Comparison of ENCODE assay signal across 8 mouse cellular contexts in genomic region chr4:148166986-148167385, GRCm38 (mm10). TPM values are rescaled to one million over a fixed set of nuclear protein-coding genes. Genes with fewer than 3 reads are reported as not detected.
DNase-seq lines count a peak whose midpoint lies in the region; ATAC-seq and TF ChIP-seq lines count a peak whose summit lies in the region.
"Had no signal": no experiment of that assay in that cellular context is flagged by ENCODE, and none has a peak within 500 bp of the region (broad histone marks: within the 10 kb centered on the region; RNA-seq: fewer than 3 reads in every experiment).

No protein-coding gene starts in this region.

- H3K4me2 ChIP-seq in embryonic facial prominence, embryonic 13.5 days: peak overlapping the region; percentile 41

- H3K9ac ChIP-seq in MEL (ENCODE audit: control insufficient read depth, low read depth, low read length, poor library complexity, severe bottlenecking): no peak overlapping the region
- H3K9ac ChIP-seq in embryonic facial prominence, embryonic 13.5 days: peak overlapping the region; percentile 33; the same call in 1 of the 2 replicates

- 16% methylated on average over 3 of the region's 4 CpGs for WGBS in embryonic facial prominence, embryonic 13.5 days

- TF ChIP-seq CTCF in MEL (IDR thresholded peaks at IDR 0.05 in 2 of 3, conservative IDR thresholded peaks at IDR 0.05 in 1 of 3; ENCODE audit: control insufficient read depth in 1 of 3, insufficient read depth in 1 of 3, low read depth in 2 of 3, low read length in 3 of 3, poor library complexity in 1 of 3, severe bottlenecking in 1 of 3): peak in 2 of 3 experiments; percentile 70 to 78; a peak in 5 of 6 replicates

- TF ChIP-seq EP300 in MEL (IDR thresholded peaks at IDR 0.05; ENCODE audit: low read depth in 1 of 2, low read length in 2 of 2): no peak

- TF ChIP-seq POLR2A in MEL (IDR thresholded peaks at IDR 0.05; ENCODE audit: control insufficient read depth in 1 of 2, insufficient read depth in 1 of 2, low read depth in 1 of 2, low read length in 2 of 2, poor library complexity in 1 of 2): no peak

- no peak overlapping the region for H3K27ac ChIP-seq in MEL (ENCODE audit: control insufficient read depth, low read depth, low read length)
- no peak overlapping the region for H3K27ac ChIP-seq in embryonic facial prominence, embryonic 13.5 days

- no peaks in the 10 kb centered on the region for H3K79me2 ChIP-seq in MEL (ENCODE audit: control insufficient read depth, insufficient read depth, low read length, poor library complexity)

- no peaks in the 10 kb centered on the region; a peak in 2 of 4 replicates for H3K4me1 ChIP-seq in MEL (ENCODE audit: control insufficient read depth in 1 of 2, insufficient read depth in 2 of 2, low read length in 2 of 2)
- peaks cover 26% of the 10 kb centered on the region for H3K4me1 ChIP-seq in embryonic facial prominence, embryonic 13.5 days

- H3K36me3 ChIP-seq in MEL (ENCODE audit: control insufficient read depth in 1 of 2, insufficient read depth in 2 of 2, low read length in 2 of 2): no peaks in the 10 kb centered on the region
- H3K36me3 ChIP-seq in embryonic facial prominence, embryonic 13.5 days: no peaks in the 10 kb centered on the region

- peak; percentile 57 for TF ChIP-seq RAD21 in MEL (IDR thresholded peaks at IDR 0.05; ENCODE audit: low read depth, low read length)

- ATAC-seq in embryonic facial prominence, embryonic 13.5 days (ENCODE audit: insufficient number of reproducible peaks, insufficient read depth, low FRiP score, low TSS enrichment, low read depth): no peak
- ATAC-seq in megakaryocyte, adult 5-6 weeks (ENCODE audit: poor library complexity, severe bottlenecking): peak; percentile 29; the same call in 1 of the 2 replicates

- H3K9me3 ChIP-seq in MEL (replicated peaks; ENCODE audit: insufficient read depth, low read length): no peaks in the 10 kb centered on the region
- no peaks in the 10 kb centered on the region for H3K9me3 ChIP-seq in embryonic facial prominence, embryonic 13.5 days

- H3K27me3 ChIP-seq in MEL (ENCODE audit: control insufficient read depth in 1 of 2, insufficient read depth in 2 of 2, low read length in 2 of 2): no peaks in the 10 kb centered on the region
- peaks cover 90% of the 10 kb centered on the region for H3K27me3 ChIP-seq in embryonic facial prominence, embryonic 13.5 days

- DNase-seq in MEL (ENCODE audit: low read depth, low spot score): peak; percentile 61
- DNase-seq in adrenal gland, postnatal 36 days: peak; percentile 76 to 83
- peak; percentile 84 for DNase-seq in heart, postnatal 4 days
- peak; percentile 45 to 61 for DNase-seq in layer of hippocampus, postnatal 36 days
- DNase-seq in right cerebral cortex, postnatal 4 days: peak; percentile 75

- no peak overlapping the region for H3K4me3 ChIP-seq in MEL (ENCODE audit: control insufficient read depth in 1 of 2, insufficient read depth in 1 of 2, low read depth in 2 of 2, low read length in 2 of 2)
- H3K4me3 ChIP-seq in embryonic facial prominence, embryonic 13.5 days: 0 out of 2 replicates have a peak overlapping the region, but pooled peaks have one; percentile 3

TF ChIP-seq in MEL, 35 proteins besides CTCF, POLR2A, EP300 and RAD21:
- TF ChIP-seq MAFK (IDR thresholded peaks at IDR 0.05; ENCODE audit: borderline replicate concordance, low read depth, low read length): no peak
- TF ChIP-seq ZC3H11A (IDR thresholded peaks at IDR 0.05; ENCODE audit: low read depth, low read length): 0 out of 2 replicates have a peak, but pooled peaks have one; percentile 22
- TF ChIP-seq ELF1 (IDR thresholded peaks at IDR 0.05; ENCODE audit: low read depth, low read length): no peak
- peak; percentile 74 for TF ChIP-seq SMC3 (IDR thresholded peaks at IDR 0.05; ENCODE audit: low read depth, low read length)

RNA-seq across cellular contexts. Expression of gene Fbxo2, which starts 6.6 kb away (rescaled TPM):
- 0.35 and 0.46 TPM in 2 replicates for total RNA-seq in MEL (2012; rRNA removed)
- 1 to 10 TPM in 1 of 2 experiments, not detected in 1; 2.7 TPM for polyA plus RNA-seq in MEL (2012; ENCODE audit: insufficient read depth in 1 of 2, insufficient read length in 2 of 2, low read depth in 1 of 2, low replicate concordance in 2 of 2, missing spikeins in 1 of 2)
- 1 to 10 TPM; 3.9 to 5.1 TPM for total RNA-seq in adrenal gland, postnatal 36 days (2021)
- polyA plus RNA-seq in embryonic facial prominence, embryonic 13.5 days (2015; fragmentation: Nextera tagmentation; extraction: Ambion mirVana): 3.1 and 3.4 TPM in 2 replicates
- under 1 TPM in 1 of 2 experiments, not detected in 1; 0.27 TPM for total RNA-seq in heart, postnatal 4 days (2021)
- 100 to 1,000 TPM in 1 of 2 experiments, 10 to 100 TPM in 1; 91.4 to 102 TPM for total RNA-seq in layer of hippocampus, postnatal 36 days (2021)
- total RNA-seq in megakaryocyte, adult 5-6 weeks (2015): not detected in 2 replicates
- total RNA-seq in megakaryocyte, adult 5-6 weeks (2017): not detected in 2 replicates
- total RNA-seq: hematopoietic stem cell, adult 5-6 weeks had no signal

RNA-seq across cellular contexts. Expression of gene Fbxo44, which starts 6.7 kb away (rescaled TPM):
- 2.3 and 3.2 TPM in 2 replicates for total RNA-seq in MEL (2012; rRNA removed)
- polyA plus RNA-seq in MEL (2012; ENCODE audit: insufficient read depth in 1 of 2, insufficient read length in 2 of 2, low read depth in 1 of 2, low replicate concordance in 2 of 2, missing spikeins in 1 of 2): 1 to 10 TPM in 1 of 2 experiments, not detected in 1; 6.2 TPM
- total RNA-seq in adrenal gland, postnatal 36 days (2021): 10 to 100 TPM; 10.7 to 12.9 TPM
- polyA plus RNA-seq in embryonic facial prominence, embryonic 13.5 days (2015; fragmentation: Nextera tagmentation; extraction: Ambion mirVana): 13.5 TPM in 2 replicates
- total RNA-seq in heart, postnatal 4 days (2021): 10 to 100 TPM; 18.2 to 22.7 TPM
- 100 to 1,000 TPM; 132 to 136 TPM for total RNA-seq in layer of hippocampus, postnatal 36 days (2021)
- total RNA-seq in megakaryocyte, adult 5-6 weeks (2015): 0.93 TPM in 1 of 2 replicates, not detected in the other
- total RNA-seq in megakaryocyte, adult 5-6 weeks (2017): 0.61 and 0.77 TPM in 2 replicates

RNA-seq across cellular contexts. Expression of gene Fbxo6, which starts 15.0 kb away (rescaled TPM):
- 35.1 and 37.3 TPM in 2 replicates for total RNA-seq in MEL (2012; rRNA removed)
- polyA plus RNA-seq in MEL (2012; ENCODE audit: insufficient read depth in 1 of 2, insufficient read length in 2 of 2, low read depth in 1 of 2, low replicate concordance in 2 of 2, missing spikeins in 1 of 2): 10 to 100 TPM in 1 of 2 experiments, not detected in 1; 62.6 TPM
- 10 to 100 TPM; 48.5 to 58.3 TPM for total RNA-seq in adrenal gland, postnatal 36 days (2021)
- polyA plus RNA-seq in embryonic facial prominence, embryonic 13.5 days (2015; fragmentation: Nextera tagmentation; extraction: Ambion mirVana): 14.9 and 15.1 TPM in 2 replicates
- 10 to 100 TPM; 24.7 to 26.3 TPM for total RNA-seq in heart, postnatal 4 days (2021)
- 10 to 100 TPM; 28.5 to 29.1 TPM for total RNA-seq in layer of hippocampus, postnatal 36 days (2021)
- total RNA-seq in megakaryocyte, adult 5-6 weeks (2015): 29.3 and 30.8 TPM in 2 replicates
- 13.5 and 16.8 TPM in 2 replicates for total RNA-seq in megakaryocyte, adult 5-6 weeks (2017)

RNA-seq across cellular contexts. Expression of gene Draxin, which starts 36.5 kb away (rescaled TPM):
- total RNA-seq in MEL (2012; rRNA removed): 0.03 and 0.08 TPM in 2 replicates
- under 1 TPM in 1 of 2 experiments, not detected in 1; 0.17 TPM for polyA plus RNA-seq in MEL (2012; ENCODE audit: insufficient read depth in 1 of 2, insufficient read length in 2 of 2, low read depth in 1 of 2, low replicate concordance in 2 of 2, missing spikeins in 1 of 2)
- under 1 TPM; 0.10 to 0.20 TPM for total RNA-seq in adrenal gland, postnatal 36 days (2021)
- 0.78 and 1.1 TPM in 2 replicates for polyA plus RNA-seq in embryonic facial prominence, embryonic 13.5 days (2015; fragmentation: Nextera tagmentation; extraction: Ambion mirVana)
- not detected for total RNA-seq in heart, postnatal 4 days (2021)
- 1 to 10 TPM; 1.3 to 1.6 TPM for total RNA-seq in layer of hippocampus, postnatal 36 days (2021)
- total RNA-seq in megakaryocyte, adult 5-6 weeks (2015): not detected in 2 replicates
- 0.04 TPM in 1 of 2 replicates, not detected in the other for total RNA-seq in megakaryocyte, adult 5-6 weeks (2017)
- total RNA-seq: hematopoietic stem cell, adult 5-6 weeks had no signal

RNA-seq across cellular contexts. Expression of gene Mad2l2, which starts 36.8 kb away (rescaled TPM):
- 28.4 and 28.6 TPM in 2 replicates for total RNA-seq in MEL (2012; rRNA removed)
- polyA plus RNA-seq in MEL (2012; ENCODE audit: insufficient read depth in 1 of 2, insufficient read length in 2 of 2, low read depth in 1 of 2, low replicate concordance in 2 of 2, missing spikeins in 1 of 2): 10 to 100 TPM in 1 of 2 experiments, not detected in 1; 44.8 TPM
- 10 to 100 TPM; 23.1 to 27.1 TPM for total RNA-seq in adrenal gland, postnatal 36 days (2021)
- polyA plus RNA-seq in embryonic facial prominence, embryonic 13.5 days (2015; fragmentation: Nextera tagmentation; extraction: Ambion mirVana): 70.6 and 76.3 TPM in 2 replicates
- total RNA-seq in heart, postnatal 4 days (2021): 10 to 100 TPM; 17.9 to 19.9 TPM
- 10 to 100 TPM; 14.5 to 15.6 TPM for total RNA-seq in layer of hippocampus, postnatal 36 days (2021)
- 21.9 and 25.3 TPM in 2 replicates for total RNA-seq in megakaryocyte, adult 5-6 weeks (2015)
- total RNA-seq in megakaryocyte, adult 5-6 weeks (2017): 3.6 and 5.9 TPM in 2 replicates

Comparison
In these comparisons a context has a peak if more than half of its experiments do, and no peak if none do; other contexts are left out.
1. RNA of gene Fbxo2, which starts 6.6 kb away (total RNA-seq): 91.4 to 102 TPM in layer of hippocampus, postnatal 36 days; 3.9 to 5.1 TPM in adrenal gland, postnatal 36 days, 0.35 to 0.46 TPM in MEL, 0.27 TPM in heart, postnatal 4 days and not detected in megakaryocyte, adult 5-6 weeks; every median in the first group is over 10 times any median in the second.
2. RNA of gene Fbxo44, which starts 6.7 kb away (total RNA-seq): 132 to 136 TPM in layer of hippocampus, postnatal 36 days; 18.2 to 22.7 TPM in heart, postnatal 4 days, 10.7 to 12.9 TPM in adrenal gland, postnatal 36 days, 2.3 to 3.2 TPM in MEL and 0.61 to 0.93 TPM in megakaryocyte, adult 5-6 weeks; every median in the first group is over 4 times any median in the second.
3. Peak in every context shown above with its lines, with median percentiles within 50 percentile points of each other: DNase-seq.